8 mouse cellular contexts compared by ENCODE assay signal in genomic region chr6:39515040-39515738, GRCm38 (mm10). TPM values are rescaled to one million over a fixed set of nuclear protein-coding genes. Genes with fewer than 3 reads are reported as not detected.
DNase-seq lines count a peak whose midpoint lies in the region; ATAC-seq and TF ChIP-seq lines count a peak whose summit lies in the region.

No protein-coding gene starts in this region.

- ATAC-seq in heart, embryonic 16.5 days (replicated peaks; ENCODE audit: extremely low read depth, insufficient read depth, low FRiP score), result peak; percentile 71
- ATAC-seq in limb, embryonic 15.5 days (ENCODE audit: insufficient number of reproducible peaks, low FRiP score, low TSS enrichment, low read depth), result peak; percentile 79

- 0 out of 2 replicates have a peak overlapping the region, but pooled peaks have one; percentile 21 for H3K9ac ChIP-seq in heart, embryonic 16.5 days (ENCODE audit: low read length)
- H3K9ac ChIP-seq in limb, embryonic 15.5 days, result 0 out of 2 replicates have a peak overlapping the region, but pooled peaks have one; percentile 14

- no peaks in the 10 kb centered on the region for H3K27me3 ChIP-seq in heart, embryonic 16.5 days (ENCODE audit: control insufficient read depth, insufficient read depth, low read length)
- H3K27me3 ChIP-seq in limb, embryonic 15.5 days, result no peaks in the 10 kb centered on the region
- H3K27me3 ChIP-seq in thymus, adult 2 months (ENCODE audit: control insufficient read depth, insufficient read depth, low read length), result no peaks in the 10 kb centered on the region

- H3K27ac ChIP-seq in heart, embryonic 16.5 days (ENCODE audit: low read length), result peak overlapping the region; percentile 82
- peak overlapping the region; percentile 94 for H3K27ac ChIP-seq in limb, embryonic 15.5 days
- H3K27ac ChIP-seq in thymus, adult 2 months (ENCODE audit: control insufficient read depth, insufficient read depth, low read length), result no peak overlapping the region

- peak; percentile 23 for DNase-seq in cerebellum, adult 8-10 months
- DNase-seq in cerebellum, adult 11 months, result no peak
- peak; percentile 57 to 62 for DNase-seq in right cerebral cortex, postnatal 10 days (ENCODE audit: low spot score in 2 of 2)
- no peak for DNase-seq in right cerebral cortex, adult 2 months (ENCODE audit: low spot score in 2 of 2)
- no peak for DNase-seq in thymus, adult 2 months
- DNase-seq in thymus, postnatal 14 days, result no peak

- H3K4me1 ChIP-seq in heart, embryonic 16.5 days (ENCODE audit: control insufficient read depth, insufficient read depth, low read length), result peaks cover 16% of the 10 kb centered on the region
- H3K4me1 ChIP-seq in limb, embryonic 15.5 days, result peaks cover 19% of the 10 kb centered on the region
- no peaks in the 10 kb centered on the region for H3K4me1 ChIP-seq in thymus, adult 2 months (replicated peaks; ENCODE audit: control insufficient read depth, insufficient read depth, low read length)

- no peak for TF ChIP-seq POLR2A in thymus, adult 2 months (IDR thresholded peaks at IDR 0.05; ENCODE audit: control insufficient read depth, extremely low read depth, insufficient read depth, low read length, poor library complexity)

- H3K9me3 ChIP-seq in heart, embryonic 16.5 days (replicated peaks; ENCODE audit: control insufficient read depth, low read length), result peaks cover 3% of the 10 kb centered on the region; the same call in 1 of the 2 replicates
- no peaks in the 10 kb centered on the region for H3K9me3 ChIP-seq in limb, embryonic 15.5 days

- no peak for TF ChIP-seq CTCF in thymus, adult 2 months (IDR thresholded peaks at IDR 0.05; ENCODE audit: borderline replicate concordance, control insufficient read depth, extremely low read depth, insufficient read depth, low read length, poor library complexity)

- peak overlapping the region; percentile 31; the same call in 1 of the 2 replicates for H3K4me2 ChIP-seq in heart, embryonic 16.5 days (ENCODE audit: low read depth, low read length)
- H3K4me2 ChIP-seq in limb, embryonic 15.5 days, result peak overlapping the region; percentile 35

- H3K36me3 ChIP-seq in heart, embryonic 16.5 days (ENCODE audit: control insufficient read depth, insufficient read depth), result peaks cover 4% of the 10 kb centered on the region
- H3K36me3 ChIP-seq in limb, embryonic 15.5 days, result peaks cover 15% of the 10 kb centered on the region
- no peaks in the 10 kb centered on the region for H3K36me3 ChIP-seq in thymus, adult 2 months (ENCODE audit: control insufficient read depth, insufficient read depth, low read length)

- 20% methylated on average over 11 of the region's 11 CpGs for WGBS in heart, embryonic 16.5 days
- 12% methylated on average over 11 of the region's 11 CpGs for WGBS in limb, embryonic 15.5 days
- 37% methylated on average over 11 of the region's 11 CpGs for WGBS in thymus, adult 2 months

- no peak overlapping the region for H3K4me3 ChIP-seq in heart, embryonic 16.5 days (ENCODE audit: low read length)
- peak overlapping the region; percentile 17 for H3K4me3 ChIP-seq in limb, embryonic 15.5 days
- no peak overlapping the region for H3K4me3 ChIP-seq in thymus, adult 2 months (ENCODE audit: control insufficient read depth, insufficient read depth, low read length)

RNA-seq across cellular contexts. Expression of gene Dennd2a, which starts 42.5 kb away (rescaled TPM):
- polyA plus RNA-seq in heart, embryonic 16.5 days (2015; fragmentation: Nextera tagmentation; extraction: Ambion mirVana), result 10.0 and 12.2 TPM in 2 replicates
- polyA plus RNA-seq in limb, embryonic 15.5 days (2015; fragmentation: Nextera tagmentation; extraction: Ambion mirVana), result 16.6 and 21.7 TPM in 2 replicates
- polyA plus RNA-seq in thymus, adult 2 months (2012; rRNA removed), result 2.6 and 3.2 TPM in 2 replicates

RNA-seq across cellular contexts. Expression of gene Adck2, which starts 58.5 kb away (rescaled TPM):
- polyA plus RNA-seq in heart, embryonic 16.5 days (2015; fragmentation: Nextera tagmentation; extraction: Ambion mirVana), result 19.3 and 19.5 TPM in 2 replicates
- 36.6 and 48.3 TPM in 2 replicates for polyA plus RNA-seq in limb, embryonic 15.5 days (2015; fragmentation: Nextera tagmentation; extraction: Ambion mirVana)
- polyA plus RNA-seq in thymus, adult 2 months (2012; rRNA removed), result 17.0 and 18.8 TPM in 2 replicates

Comparison
In these comparisons a context has a peak if more than half of its experiments do, and no peak if none do; other contexts are left out.
1. DNase-seq: peak in cerebellum, adult 8-10 months (single experiment) and right cerebral cortex, postnatal 10 days (2 of 2); none in cerebellum, adult 11 months (single experiment), right cerebral cortex, adult 2 months (0 of 2), thymus, adult 2 months (single experiment) and thymus, postnatal 14 days (single experiment).